Mouse (Mus musculus) gastrocnemius, adult 8-10 months (tissue): ENCODE data around the gene Sgk1. TPM values are rescaled to one million over a fixed set of nuclear protein-coding genes. Genes with fewer than 3 reads are reported as not detected.

Experiments
- DNase-seq, 2 experiments: peaks; one replicate each; pipeline ENCODE4 v3.0.0; 2022; ENCODE audit warnings: low spot score in 2 of 2
- total RNA-seq, 4 experiments: library from RNA; stranded (reverse); gene quantifications; 2 replicates each; pipeline ENCODE4 v1.2.4; 2022

Sgk1 gene
- total RNA-seq, 4 experiments from 2014 or later = 176 to 239 (median 185) TPM

DNA sequence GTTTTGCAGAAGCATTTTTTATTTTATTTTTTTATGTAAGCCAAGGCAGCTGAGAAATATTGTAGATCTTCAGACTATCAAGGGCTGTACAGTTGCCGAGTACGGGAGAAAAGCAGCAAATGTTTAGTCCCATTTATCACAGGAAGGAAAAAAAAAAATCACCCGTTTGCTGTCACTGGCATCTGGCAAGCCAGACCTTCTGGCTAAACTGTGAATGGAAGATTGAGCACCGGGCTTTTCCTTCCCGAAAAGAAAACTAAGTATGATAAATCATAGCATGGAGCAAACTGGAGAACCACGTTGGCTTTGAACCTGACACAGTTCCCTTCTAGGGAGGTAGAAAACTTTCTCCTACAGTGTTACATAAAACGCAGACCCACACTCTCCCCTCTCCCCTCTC lies 81.0 kb downstream of the Sgk1 start:
- no peak for DNase-seq

DNA sequence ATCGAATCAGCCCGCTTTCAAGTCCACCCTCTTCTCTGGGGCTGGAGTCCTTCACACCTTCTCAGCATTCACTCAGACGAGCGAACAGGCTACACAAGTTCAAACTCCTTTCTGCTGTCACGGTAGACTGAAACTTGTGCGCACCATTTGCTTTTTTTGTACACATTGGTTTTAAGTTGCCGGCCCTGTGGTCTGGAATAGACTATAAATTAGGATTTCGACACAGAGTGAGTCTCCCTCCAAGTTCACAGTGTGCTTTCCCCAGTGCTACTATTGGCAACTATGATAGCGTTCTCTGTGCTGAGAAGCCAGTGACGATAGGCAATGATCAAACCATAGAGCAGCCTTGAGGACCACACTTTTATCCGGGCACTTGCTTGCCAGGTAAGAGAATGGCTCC lies 91.7 kb downstream of the Sgk1 start:
- peak in 1 of 2 experiments; percentile 34 for DNase-seq

DNA sequence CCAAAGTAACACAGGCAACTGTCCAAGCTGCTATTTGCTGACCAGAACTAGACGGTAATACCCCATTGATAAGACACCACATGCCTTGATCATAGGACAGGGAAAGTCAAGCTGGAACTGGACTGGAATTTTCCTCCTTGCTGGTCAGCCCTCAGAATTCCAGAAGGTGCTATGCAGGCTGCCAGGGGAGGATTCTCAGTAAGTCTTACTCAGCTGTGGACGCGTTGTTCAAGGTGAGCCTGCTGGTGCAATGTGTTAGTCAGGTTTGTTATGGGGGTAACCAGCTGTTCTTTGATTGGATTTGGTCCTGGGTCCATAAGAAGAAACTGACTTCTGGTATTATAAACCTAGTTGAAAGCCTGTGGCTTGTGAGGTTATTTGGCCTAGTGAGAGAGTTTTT lies 92.8 kb downstream of the Sgk1 start:
- no peak for DNase-seq

DNA sequence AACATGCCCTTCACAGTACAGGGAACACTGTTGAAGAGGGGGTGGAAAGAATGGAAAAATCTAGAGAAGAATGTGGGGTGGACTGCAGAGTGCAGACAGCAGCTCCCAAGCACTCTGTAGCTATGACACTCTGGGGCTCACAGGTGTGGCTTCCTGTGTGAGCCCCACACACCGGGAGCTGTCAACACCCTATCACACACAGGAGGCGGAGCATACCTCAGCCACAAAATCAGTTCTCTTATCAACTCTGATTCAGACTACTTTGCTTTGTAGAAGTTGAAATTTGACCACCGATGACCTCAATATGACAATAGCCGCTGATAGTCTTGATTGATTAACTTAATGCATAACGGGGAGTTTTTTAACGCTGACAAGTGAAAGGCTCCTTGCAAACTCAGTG lies 93.4 kb downstream of the Sgk1 start:
- no peak for DNase-seq

DNA sequence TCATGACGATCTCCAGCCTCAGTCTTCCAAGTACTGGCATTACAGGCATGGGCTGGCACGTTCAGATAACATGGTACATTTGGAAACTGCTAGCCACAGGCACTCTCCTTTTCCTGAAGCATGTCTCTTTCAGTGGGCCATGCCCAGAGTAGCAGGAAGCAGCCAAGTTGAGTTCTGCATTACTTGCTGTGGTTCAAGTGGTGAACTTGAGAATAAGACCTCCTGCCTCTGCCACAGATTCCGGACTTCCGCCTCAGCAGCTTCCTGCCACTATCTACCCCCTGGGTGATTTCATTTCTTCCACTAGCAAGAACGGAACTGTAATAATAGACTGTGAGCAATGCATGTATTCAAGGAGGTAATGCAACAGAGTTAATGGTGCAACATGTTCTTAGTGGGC lies 94.3 kb downstream of the Sgk1 start:
- DNase-seq = no peak

DNA sequence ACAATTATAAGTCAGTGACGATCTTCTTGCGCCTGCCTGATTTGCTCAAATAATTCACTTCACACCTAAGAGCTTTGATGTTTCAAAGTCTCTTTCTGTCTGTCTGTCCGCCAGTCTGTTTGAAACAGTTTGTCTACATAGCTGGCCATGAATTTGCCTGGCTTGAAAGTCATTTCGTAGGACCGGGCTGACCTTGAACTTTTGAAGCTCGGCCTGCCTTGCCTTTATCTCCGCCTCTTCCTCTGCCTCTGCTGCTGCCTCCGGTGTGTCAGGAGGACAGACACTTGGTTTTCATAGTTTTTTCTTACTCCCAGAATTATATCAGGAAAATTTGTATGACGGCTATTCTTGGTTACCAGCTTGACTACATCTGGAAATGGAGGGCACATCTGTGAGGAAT lies 96.4 kb downstream of the Sgk1 start:
- no peak for DNase-seq

DNA sequence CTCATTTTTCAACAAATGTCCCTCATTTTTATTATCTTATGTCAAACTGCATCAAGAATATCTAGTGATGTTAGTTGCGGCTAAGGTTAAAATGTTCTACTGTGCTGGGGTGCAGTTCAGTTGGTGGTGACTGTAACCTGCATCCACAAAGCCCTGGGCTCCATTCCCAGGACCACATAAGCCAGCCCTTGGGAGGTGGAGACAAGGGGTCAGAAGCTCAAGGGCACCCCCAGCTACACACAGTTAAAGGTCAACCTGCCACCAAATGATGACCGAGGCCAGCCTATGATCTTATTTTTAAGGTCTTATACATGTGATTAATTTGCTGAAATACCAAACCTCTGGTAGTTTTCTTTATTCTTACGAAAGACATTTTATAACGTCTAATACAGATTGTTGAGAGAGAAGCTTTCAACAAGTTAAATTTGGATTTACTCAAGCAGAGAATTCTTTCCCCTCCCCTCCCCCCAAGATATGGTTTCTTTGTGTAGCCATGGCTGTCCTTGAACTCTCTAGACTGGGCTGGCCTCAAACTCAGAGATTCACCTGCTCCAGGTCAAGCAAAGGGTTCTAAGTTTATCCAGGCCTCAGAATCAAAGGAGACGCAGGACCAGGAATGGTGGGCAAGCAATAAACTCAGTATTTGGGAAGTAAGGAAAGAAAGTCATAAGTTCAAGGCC lies 97.4 kb downstream of the Sgk1 start:
- no peak for DNase-seq

DNA sequence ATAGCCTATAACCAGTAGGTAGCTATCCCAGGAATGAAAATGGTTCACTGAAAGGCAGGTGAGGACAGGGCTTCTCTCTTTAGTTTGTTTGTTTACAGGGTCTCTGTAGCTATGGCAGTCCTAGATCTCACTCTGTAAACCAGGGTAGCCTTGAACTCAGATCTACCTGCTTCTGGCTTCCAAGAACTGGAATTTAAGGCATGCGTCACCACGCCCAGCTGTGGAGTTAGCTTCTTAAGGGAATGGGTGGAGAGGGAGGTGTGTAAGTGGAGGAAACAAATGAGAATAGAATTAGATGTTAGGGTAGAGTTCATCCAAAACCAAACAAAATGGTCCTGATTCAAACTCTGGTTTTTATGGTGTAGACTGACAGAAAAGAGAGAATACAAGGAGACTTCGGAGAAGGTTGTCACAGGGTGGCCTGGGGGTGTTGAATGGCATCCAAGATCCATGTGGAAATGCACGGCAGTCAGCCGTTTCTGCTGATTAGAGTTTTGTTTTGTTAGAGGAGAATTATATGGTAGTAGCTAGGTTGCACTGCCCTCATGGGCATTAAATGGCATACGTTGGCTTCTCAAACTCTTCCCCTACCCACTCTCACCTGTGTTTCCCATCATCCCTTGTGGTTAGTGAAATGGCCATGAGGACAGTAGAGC lies 98.9 kb downstream of the Sgk1 start:
- no peak for DNase-seq

DNA sequence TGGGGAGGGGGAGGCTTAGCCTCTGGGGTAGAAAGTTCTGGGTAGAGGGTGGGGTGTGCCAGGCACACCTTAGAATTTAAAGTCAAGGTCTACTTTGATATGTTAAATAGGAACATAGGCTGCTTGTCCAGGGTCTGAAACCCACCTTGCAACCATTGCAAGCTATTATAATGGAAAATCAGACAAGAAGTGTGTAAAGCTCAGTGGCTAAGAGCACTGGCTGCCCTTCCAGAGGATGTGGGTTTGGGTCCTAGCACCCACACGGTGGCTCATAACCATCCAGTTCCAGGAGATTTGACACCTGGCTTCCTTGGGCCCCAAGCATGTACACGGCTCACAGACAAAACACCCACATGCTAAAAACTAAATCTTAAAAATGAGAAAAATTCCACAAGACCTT lies 100.3 kb downstream of the Sgk1 start:
- no peak for DNase-seq

DNA sequence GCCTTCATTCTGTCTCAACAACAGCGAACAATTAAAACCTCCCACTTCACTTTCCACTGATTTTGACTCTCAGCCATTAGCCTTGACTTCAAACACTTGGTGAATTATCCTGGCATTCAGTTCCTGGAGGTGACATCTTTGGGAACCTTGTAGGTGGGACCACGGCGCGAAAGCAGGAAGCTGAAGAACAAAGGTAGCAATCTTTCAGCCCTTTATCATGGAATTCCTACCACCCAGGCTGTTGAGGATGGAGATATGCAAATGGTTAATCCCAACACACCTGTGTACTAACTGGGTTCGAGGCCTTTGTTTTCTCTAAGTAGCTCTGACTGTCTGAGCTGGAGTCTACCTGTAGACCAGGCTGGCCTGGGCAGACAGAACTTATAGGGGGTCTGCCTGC lies 106.5 kb downstream of the Sgk1 start:
- no peak for DNase-seq

DNA sequence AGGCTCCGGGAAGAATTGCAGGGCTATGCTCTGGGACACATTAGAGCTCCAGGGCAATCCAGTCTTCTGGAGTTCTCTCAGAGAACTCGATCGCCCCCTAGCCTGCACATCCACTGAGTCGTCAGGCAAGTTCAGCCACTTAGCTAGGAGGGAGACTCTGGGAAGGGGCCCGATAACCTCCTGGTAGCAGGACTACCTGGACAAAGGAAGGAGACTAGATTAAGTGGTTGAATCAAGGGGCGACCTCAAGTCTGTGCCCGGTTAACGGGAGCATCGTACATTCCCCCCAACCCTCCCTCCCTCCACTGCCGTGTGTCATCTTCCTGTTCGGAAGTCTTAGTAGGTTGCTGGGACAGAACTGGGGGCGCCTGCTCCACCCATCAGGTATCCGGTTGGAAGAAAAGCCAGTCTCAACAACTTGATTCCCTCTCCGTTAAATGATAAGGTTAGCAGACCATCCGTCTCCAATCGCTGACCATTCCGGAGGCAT lies 109.4 kb downstream of the Sgk1 start:
- peak; percentile 84 to 85 for DNase-seq

DNA sequence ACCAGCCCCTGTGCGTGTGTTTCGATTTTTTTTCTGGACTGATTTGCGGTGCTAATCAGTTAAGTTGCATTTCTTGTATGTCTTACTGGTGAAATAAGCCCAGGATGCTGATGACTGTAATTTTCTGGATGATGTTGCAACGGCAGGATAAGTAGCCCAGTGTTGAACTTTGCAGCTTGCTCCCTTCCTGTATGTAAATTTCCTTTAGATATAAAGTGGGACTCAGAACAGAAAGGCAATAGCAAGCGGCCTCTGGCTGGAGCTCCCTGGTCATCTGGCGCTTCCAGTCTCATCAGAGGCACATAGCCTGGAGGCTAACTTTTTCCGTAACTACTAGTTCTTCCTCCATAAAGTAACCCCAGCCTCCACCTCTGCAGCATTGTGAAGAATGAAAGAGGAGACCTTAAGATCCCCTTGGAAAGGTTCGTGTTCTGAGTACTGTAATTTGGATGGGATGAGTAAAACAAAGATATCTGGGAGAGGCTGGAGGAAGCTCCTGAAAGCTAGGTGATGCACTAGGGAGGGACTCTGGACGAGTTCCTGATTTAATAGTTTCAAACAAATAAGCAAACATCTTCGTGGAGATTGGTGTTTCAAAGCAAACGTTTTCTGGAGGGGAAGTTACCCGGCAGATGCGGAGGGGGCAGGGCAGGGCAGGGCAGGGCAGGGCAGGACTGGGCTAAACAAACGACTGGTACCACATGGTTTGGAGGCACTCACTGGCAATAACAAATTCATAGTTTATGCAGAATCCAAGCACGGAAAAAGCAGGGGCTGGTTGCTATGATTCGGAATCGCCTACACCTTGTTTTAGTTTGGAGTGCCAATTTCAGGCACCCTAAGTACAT lies 110.2 kb downstream of the Sgk1 start:
- no peak for DNase-seq

DNA sequence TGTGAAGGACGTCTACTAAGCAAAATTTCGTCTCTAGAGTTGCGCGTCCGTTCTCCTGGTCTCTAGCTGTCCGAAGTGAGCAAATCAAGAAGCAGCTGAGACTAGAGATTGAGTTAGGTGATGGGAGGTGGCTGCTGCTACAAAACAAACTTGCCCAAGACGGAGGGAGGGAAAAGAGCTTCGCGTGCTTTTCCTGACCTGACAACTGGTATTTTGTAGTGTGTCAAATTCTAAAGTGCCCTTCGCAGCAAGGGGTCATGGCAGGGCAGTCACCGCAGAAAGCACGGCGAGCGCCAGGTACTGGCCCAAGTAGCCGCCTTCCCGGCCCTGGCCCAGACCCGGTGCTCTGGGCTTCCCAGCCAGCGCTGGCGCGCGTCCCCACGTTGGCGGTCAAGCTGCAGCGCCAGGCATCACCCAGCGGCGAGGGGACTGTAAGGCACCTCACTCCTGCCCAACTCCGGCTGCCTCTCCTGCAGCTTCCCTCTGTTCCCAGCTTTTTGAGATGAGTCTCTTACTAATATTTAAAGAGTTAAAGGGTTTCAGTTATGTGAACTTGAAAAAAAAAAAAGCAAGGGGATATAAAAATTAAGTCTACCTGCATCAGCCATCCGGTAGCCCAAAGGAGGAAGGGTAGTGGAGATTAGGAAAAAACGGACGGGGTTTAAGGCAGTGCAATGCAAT lies 111.0 kb downstream of the Sgk1 start:
- peak; percentile 88 to 92 for DNase-seq

DNA sequence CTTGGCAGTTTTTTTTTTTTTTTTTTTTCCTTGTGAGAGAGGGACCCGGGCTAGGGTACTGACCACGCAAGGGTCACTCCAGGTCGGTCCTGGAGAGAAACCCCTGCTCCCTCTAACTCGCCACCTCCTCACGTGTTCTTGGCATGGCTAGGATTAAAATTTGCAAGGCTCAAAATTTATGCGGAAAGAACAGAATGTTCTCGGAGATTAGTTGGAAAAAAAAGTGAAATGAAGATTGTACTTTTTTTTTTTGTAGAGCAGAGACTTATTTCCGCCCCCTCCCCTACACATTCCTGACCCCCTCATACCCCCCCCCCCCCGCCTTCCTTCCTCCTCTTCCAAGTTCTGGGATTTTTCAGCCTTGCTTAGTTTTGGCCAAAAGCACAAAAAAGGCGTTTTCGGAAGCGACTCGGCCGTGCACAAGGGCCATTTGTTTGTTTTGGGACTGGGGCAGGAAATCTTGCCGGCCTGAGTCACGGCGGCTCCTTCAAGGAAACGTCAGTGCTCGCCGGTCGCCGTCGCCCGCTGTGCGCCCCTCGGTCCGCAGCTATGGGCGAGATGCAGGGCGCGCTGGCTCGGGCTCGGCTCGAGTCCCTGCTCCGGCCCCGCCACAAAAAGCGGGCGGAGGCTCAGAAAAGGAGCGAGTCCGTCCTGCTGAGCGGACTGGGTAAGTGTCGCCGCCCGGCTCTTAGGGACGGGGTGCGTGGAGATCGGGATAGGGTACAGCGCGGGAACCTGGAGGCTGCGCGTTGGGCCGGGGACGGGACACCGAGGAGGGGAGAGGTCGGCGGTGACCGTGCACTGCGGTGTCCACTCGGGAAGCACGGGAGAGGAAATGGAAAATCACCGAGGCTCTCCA lies 111.8 kb downstream of the Sgk1 start:
- DNase-seq = peak in 1 of 2 experiments; percentile 64

DNA sequence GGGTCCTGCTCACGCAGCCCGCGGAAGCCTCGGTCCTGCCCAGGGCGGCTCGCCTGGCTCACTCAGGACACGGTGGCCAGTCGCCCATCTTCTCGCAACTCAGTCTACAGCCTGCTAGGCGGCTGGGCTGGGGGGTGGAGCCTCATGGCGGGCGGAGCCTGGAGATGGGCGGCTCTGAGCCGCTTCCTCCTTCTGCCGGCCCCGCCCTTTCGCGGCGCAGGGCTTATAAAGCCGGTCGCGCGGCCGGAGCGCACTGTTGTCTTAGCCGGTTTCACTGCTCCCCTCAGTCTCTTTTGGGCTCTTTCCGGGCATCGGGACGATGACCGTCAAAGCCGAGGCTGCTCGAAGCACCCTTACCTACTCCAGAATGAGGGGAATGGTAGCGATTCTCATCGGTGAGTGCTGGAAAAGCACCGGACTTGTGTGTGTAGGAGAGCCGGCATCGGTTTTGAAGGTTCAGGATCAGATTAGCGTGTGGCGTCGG lies 112.5 kb downstream of the Sgk1 start:
- peak; percentile 98 for DNase-seq

DNA sequence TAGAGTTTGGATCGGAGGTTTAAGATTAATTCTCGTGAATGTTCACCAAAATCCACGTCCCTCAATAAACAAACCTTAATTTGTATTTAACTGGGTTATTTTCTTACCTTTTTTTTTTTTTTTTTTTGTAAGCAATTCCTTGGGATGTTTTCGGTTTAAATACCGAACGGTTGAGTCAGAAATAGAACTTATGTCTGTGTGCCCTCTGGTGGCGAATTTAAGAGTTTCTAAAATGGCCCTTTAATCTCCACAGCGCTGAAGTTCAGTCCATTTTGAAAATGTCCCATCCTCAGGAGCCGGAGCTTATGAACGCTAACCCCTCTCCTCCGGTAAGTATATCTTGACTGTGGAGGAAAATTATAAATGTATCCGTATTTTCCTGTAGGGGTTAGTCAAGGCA lies 113.2 kb downstream of the Sgk1 start:
- no peak for DNase-seq

DNA sequence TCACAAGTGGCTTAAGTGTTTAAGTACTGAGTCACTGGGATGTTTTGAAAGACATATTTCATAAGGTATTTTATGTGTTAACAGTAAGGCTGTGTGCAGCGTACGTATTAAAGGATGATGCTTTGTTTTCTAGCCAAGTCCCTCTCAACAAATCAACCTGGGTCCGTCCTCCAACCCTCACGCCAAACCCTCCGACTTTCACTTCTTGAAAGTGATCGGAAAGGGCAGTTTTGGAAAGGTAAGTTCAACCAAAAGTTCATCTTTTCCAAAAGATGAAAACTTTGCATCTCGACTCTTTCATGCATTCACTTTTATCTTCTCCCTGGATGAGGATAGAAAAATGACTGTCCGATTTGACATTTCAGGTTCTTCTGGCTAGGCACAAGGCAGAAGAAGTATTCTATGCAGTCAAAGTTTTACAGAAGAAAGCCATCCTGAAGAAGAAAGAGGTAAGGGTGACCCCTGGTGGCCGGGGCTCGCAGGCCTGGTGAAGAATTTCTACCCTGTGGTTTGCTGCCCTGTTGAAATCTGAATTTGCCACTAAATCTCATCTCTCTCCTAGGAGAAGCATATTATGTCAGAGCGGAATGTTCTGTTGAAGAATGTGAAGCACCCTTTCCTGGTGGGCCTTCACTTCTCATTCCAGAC lies 113.8 kb downstream of the Sgk1 start:
- DNase-seq = peak; percentile 75 to 86

DNA sequence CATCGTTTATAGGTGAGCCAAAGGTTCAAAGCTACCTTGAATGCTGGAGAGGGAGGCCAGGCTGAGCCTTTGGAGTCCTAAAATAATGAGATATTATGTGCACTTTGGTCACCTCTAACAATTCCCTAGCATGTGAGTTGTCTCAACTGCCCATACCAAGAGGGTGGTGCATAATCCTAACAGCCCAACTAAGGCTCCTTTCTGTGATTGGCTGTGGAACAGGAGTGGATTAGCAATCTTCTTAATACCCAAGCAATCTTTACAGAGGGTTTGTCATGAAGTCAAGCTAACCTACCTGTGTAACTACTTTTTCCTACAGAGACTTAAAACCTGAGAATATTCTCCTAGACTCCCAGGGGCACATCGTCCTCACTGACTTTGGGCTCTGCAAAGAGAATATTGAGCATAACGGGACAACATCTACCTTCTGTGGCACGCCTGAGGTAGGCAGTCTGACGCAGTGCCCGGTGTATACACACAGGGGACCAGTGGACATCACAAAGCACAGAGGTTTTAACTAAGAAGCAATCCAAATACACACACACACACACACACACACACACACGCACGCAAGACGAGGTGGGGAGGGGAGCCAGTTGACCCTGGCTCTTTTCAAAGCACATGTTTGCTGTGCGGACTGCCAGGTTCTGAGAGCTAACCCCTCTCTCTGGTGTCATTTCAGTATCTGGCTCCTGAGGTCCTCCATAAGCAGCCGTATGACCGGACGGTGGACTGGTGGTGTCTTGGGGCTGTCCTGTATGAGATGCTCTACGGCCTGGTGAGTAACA lies 114.9 kb downstream of the Sgk1 start:
- no peak for DNase-seq

DNA sequence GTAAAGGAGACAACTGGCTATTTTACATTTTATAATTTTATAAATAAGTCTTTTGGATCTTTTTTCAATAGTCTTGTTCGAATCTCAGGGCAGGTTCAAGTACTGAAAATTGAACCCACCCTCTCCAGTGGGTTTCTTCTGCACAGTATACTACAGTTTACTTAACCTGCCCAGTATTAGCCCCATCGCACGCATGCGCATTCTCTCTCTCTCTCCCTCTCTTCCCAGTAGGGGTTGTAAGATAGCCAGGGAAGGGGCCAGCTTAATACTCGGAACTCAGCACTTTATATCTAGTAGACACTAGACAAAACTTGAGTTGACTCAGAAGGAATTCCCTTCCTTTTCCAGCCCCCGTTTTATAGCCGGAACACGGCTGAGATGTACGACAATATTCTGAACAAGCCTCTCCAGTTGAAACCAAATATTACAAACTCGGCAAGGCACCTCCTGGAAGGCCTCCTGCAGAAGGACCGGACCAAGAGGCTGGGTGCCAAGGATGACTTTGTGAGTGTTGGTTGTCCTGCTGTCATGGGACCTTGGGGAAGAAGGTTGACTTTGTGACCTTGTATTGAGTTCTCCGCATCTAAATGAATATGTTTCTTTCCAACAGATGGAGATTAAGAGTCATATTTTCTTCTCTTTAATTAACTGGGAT lies 115.7 kb downstream of the Sgk1 start:
- DNase-seq = peak; percentile 35 to 46
